Mouse (Mus musculus) spleen, postnatal 4 days (tissue): ENCODE results near the gene Tnfsf11.

ENCODE experiments used
- DNase-seq, 2 experiments: peaks; one replicate each; pipeline ENCODE4 v3.0.0; 2022; ENCODE audit warnings: low spot score in 2 of 2

The Tnfsf11 gene

GRCm38 (mm10) chr14:78307286-78308237 lies at the start of gene Tnfsf11:
Tnfsf11 (minus strand) TSS chr14:78308043.
- DNase-seq: no peak

DNA sequence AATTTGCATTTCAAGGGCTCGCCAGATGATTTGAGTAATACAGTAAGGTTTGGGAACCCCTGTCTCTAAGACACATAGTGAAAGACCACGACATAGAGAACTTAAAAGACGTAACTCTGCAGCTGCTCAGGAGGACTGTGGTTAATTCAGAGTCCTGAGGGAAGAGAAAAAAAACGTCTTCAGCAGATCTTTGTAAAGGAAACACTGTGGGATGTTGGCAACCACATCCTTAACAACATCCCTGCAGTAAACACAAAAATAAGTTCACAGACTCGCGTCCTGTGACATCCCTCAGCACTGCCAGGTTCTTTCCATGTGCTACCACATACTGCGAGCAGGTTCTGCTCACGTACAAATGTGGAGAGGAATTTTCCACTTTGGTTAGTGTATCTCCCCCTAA lies 48.9 kb upstream of the Tnfsf11 start:
- no peak for DNase-seq

- no peak for DNase-seq
Observed at GRCm38 (mm10) chr14:78355381-78355780, 47.5 kb upstream of the Tnfsf11 start.

DNA sequence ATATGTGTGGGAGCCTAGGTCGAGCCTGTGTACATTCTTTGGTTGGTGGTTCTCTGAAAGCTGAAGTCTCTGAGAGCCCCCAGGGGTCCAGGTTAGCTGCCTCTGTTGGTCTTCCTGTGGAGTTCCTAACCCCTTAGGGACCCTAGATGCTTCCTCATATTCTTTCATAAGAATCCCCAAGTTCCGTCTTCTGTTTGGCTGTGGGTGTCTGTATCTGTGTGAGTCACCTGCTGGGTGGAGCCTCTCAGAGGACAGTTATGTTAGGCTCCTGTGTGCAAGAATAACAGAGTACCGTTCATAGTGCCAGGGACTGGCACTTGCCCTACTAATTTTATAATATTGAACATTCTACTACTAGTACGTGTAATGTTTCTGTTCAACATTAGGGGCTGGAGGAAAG lies 45.0 kb upstream of the Tnfsf11 start:
- no peak for DNase-seq

GRCm38 (mm10) chr14:78351544-78351943 lies 43.7 kb upstream of the Tnfsf11 start:
- no peak for DNase-seq

DNA sequence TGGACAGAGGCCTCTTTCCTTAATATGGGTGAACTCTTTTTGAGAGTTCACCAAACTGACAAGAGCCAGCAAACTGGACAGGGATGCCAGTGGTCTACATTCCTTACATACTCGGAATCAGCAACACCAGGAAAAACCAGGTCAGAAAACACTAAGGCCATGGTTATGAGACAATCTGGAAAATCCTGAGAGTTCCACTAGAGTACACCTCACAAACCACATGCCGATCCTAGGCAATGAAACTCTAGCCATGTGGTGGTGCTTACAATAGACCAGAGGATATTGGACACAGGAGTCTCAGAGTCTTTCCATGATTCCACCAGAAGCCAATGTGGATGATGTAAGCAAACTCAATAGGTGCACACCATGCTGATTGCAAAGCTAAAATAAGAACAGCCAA lies 39.9 kb upstream of the Tnfsf11 start:
- no peak for DNase-seq

- DNase-seq: no peak
Observed at GRCm38 (mm10) chr14:78343007-78343406, 35.2 kb upstream of the Tnfsf11 start.

GRCm38 (mm10) chr14:78342146-78342545 lies 34.3 kb upstream of the Tnfsf11 start:
- DNase-seq: no peak

DNA sequence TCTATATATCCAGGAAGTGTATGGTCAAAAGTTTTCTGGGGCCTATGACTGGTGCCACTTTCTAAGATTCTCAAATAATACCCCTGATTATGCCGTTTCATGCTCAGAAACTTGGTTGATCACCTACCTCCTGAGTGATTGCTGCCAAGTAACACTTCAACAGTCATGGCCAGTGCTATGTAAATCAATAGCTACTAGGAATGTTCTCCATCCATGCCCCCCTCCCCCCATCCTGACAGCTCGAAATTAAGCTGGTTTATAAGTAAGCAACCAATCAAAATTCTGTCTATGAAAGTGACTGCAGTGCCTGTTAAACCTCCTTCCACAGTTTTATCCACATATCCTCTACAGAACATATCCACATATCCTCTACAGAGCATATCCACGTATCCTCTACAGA lies 25.5 kb upstream of the Tnfsf11 start:
- DNase-seq: no peak

DNA sequence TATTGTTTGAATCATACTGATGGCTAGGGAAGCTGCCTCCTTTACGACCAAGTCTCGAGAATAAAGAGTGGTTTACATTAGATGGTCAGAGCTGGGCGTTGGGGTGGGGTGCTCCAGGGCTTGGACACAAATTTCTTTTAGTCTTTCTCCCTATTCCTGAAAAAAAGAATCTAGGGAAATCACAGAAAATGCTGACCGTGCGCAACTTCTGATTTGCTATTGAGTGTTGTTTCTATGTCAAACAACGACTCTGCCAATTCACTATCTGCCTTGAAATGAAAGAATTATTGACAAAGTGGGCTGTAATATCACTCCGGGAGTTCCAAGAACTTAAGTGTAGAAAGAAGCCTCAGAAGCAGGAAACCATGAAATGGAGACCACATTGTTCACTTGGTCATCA lies 23.5 kb upstream of the Tnfsf11 start:
- no peak for DNase-seq

- no peak for DNase-seq
Observed at GRCm38 (mm10) chr14:78330576-78331300, 22.9 kb upstream of the Tnfsf11 start.

GRCm38 (mm10) chr14:78329765-78330451 lies 22.1 kb upstream of the Tnfsf11 start:
- DNase-seq: no peak

GRCm38 (mm10) chr14:78323356-78323755 lies 15.5 kb upstream of the Tnfsf11 start:
- no peak for DNase-seq

- no peak for DNase-seq
Observed at GRCm38 (mm10) chr14:78322916-78323315, 15.1 kb upstream of the Tnfsf11 start.

DNA sequence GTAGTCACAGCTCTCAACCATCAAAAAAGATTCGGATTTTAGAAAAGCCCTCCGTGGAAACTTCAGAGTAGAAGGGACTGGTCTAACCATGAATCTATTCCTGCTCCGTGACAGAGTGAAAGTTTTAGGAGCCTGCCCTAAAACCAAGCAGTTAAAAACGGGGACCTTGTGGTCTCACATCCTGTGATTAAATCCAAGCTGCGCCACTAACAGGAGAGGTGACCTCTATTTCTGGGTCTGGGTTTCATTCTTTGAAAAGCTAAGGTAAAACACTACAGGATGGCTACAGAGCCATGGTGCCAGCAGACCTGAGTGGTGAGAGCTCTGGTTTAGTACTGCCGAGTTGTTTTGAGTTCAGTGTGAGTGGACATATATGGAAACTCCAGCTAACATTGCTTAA lies 12.4 kb upstream of the Tnfsf11 start:
- no peak for DNase-seq

GRCm38 (mm10) chr14:78319580-78319979 lies 11.7 kb upstream of the Tnfsf11 start:
- DNase-seq: no peak

- no peak for DNase-seq
Observed at GRCm38 (mm10) chr14:78319000-78319399, 11.2 kb upstream of the Tnfsf11 start.

GRCm38 (mm10) chr14:78317623-78318022 lies 9.8 kb upstream of the Tnfsf11 start:
- DNase-seq: no peak

- no peak for DNase-seq
Observed at GRCm38 (mm10) chr14:78300914-78301313, 6.9 kb downstream of the Tnfsf11 start.

- no peak for DNase-seq
Observed at GRCm38 (mm10) chr14:78292687-78293086, 15.2 kb downstream of the Tnfsf11 start.

- no peak for DNase-seq
Observed at GRCm38 (mm10) chr14:78289912-78290523, 17.8 kb downstream of the Tnfsf11 start.

DNA sequence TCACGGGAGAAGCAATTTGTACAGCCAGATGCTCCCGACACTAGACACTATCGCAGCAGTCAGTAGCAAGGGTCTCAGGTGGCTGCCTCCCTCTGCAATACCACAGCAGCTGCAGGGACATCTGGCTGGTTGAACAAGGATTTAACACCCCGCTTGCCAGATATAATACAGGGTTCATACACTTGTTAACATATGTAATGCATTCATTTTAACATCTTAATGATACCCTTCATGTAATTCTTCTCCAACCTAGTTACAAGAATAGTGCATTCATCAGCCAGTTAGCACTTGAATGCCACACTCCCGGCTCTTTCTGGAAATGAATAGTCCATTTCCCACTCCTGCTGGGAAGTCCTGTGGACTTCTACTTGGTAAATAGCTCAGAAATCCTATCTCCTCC lies 18.9 kb downstream of the Tnfsf11 start:
- no peak for DNase-seq
